Mouse (Mus musculus): ENCODE results near the gene Spata17.
"Not testable (repeated sequence)": the region's sequence is repeated elsewhere in the genome, so short reads cannot be mapped to it uniquely, and the experiment has no call there.

Spata17 gene

GRCm38 (mm10) chr1:187170361-187170760, 44.9 kb downstream of the Spata17 start:
- DNase-seq: no peak

GRCm38 (mm10) chr1:187169646-187170045, 45.6 kb downstream of the Spata17 start:
- DNase-seq: no peak

- no peak for DNase-seq
Observed at GRCm38 (mm10) chr1:187163571-187163970, 51.7 kb downstream of the Spata17 start.

DNA sequence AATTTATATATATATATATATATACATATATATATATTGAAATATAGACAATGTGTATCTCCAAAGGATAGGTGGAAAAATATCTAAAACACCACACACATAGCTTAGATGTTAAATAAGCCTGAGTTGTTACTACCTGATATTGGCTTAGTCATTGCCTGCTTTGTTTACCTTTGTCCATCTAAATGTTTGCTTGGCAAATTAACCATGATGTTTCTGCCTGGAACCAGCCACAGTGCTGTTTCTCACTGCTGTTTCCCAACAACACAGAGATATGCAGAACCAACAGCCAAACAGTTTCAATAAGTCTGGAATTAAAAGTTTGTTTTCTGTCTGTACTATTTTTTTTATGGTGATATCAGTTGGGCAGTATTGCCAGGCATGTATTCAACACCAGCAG, 59.6 kb downstream of the Spata17 start:
- no peak for DNase-seq

- no peak for DNase-seq
Observed at GRCm38 (mm10) chr1:187153681-187154080, 61.6 kb downstream of the Spata17 start.

GRCm38 (mm10) chr1:187152571-187152970, 62.7 kb downstream of the Spata17 start:
- DNase-seq: peak; percentile 42 to 59

DNA sequence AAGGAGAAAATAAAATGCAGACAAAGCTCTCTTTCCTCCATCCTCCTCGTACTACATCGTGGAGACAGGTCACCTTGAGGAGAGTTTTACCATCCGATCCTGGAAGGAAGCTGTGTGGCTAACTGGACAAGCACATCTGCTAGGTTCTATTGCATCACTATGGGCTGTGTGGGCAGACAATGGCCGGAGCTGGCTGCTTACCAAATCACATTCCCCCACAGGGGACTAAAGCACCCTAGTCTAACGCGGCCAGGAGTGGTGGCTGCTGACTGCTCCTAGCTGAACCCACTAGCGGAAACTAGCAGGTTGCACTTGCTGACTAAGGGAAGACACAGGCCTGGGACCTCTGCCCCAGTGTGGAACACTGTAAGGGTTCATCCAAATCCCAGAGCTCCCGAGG, 72.3 kb downstream of the Spata17 start:
- no peak for DNase-seq

DNA sequence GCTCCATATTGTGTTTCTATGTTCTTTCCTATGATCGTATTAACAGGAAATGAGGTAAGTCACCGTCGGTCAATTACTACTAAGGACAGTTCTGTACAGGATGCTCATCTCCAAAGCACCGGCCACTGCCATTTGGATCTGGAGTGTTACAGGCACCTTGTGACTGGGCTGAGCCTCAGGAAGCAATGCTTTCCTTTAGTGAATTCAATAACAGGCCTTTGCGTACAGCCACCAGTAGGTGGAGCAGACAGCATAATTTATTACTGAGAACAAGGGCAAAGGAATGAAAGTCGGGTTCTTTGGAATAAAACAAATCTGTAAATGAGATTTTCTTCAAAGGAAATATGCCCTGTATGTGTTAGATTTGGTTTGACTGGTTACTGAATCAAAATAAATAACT, 77.8 kb downstream of the Spata17 start:
- peak; percentile 81 to 84 for DNase-seq

- no peak for DNase-seq
Observed at GRCm38 (mm10) chr1:187135887-187136286, 79.4 kb downstream of the Spata17 start.

DNA sequence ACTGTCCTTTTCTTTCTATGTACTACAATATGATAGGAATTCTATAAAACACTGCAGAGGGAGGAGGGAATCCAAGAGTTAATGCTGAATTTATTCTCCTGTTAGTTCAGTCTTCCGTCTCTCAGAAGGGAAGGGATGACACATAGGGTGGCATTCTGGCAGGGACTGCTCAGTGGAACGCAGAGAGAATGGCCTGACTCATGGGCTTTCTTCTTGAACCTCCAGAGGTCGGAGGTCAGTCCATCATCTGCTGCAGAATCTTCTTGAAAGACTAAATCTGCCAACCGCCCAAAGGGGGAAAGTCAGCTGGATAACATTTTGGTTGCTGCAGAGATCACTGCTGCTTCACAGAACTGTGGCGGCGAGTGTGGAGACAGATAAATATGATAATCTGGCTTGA, 81.4 kb downstream of the Spata17 start:
- no peak for DNase-seq

- peak; percentile 27 to 51 for DNase-seq
Observed at GRCm38 (mm10) chr1:187132348-187132747, 82.9 kb downstream of the Spata17 start.

DNA sequence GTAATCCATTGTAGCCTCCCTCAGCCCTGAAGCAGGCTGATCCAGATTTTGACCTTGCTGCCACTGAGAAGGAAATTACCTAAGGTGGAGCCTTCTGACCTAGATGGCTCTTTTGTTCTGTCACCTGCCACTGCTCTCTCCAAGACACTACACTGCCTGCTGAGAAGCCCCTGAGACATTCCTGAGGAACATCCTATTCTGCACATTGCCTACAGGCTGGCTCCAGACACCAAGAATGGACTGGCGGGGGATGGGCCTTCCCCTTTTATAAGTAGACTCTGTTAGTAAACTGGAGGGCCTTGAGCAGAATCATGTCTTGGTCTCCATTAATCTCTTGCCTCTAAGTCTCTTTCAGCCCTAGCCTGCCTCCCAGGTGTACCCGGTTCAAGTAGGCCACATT, 87.7 kb downstream of the Spata17 start:
- DNase-seq: not testable (repeated sequence)

GRCm38 (mm10) chr1:187125733-187126132, 89.5 kb downstream of the Spata17 start:
- DNase-seq: no peak

DNA sequence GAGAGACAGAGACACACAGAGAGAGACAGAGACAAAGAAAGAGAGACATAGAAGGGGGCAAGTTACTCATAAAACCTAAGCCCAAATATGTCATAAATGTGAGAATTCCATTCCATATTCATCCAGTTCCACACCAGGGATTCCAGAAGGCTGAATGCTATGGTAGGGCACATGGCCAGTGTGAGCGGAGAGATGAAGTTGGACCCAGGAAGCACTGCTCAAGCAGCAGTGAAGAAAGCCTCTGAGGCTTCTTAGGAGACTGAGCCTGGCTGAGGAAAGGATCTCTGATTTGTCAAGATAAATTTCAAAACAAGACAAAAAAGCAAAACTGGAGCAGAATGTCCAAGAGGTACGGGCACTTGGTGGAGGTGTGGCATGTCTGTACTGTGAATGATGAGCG, 90.3 kb downstream of the Spata17 start:
- DNase-seq: peak; percentile 48 to 53

DNA sequence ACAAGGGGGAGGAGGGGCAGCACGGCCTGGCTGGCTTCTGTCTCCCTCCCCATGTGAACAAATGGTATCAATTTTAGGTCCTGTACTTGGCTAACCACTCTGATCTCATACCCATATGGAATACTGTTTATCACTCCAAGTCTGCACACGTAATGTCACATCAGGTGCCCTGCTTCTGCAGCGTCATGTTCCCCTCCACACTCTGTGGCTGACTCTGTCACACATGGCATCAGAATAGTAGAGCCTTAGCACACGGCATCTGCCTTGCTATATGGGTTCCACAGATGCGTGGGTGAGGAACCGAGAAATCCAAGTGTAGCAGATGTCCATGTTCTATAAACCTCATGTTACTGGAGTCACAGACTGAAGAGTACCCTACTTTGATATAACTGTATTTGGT, 96.0 kb downstream of the Spata17 start:
- DNase-seq: no peak

DNA sequence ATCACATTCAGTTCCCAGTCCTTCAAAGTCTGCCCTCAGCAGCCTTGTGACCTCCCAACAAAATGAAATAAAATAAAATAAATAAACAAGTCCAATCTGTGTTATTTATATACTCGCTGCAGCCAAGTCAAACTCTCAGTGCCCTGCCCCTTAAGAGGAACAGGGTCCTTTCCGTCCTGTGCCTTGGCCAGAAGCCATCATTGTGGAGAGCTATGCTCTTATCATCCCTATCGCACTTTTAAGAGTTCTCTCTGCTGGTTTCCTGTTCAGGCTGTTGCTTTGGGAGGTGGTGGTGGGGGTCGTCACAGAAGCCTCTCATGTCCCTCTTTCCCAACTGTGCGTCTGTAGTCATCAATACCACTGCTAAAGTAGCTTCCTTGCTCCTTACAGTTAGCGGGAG, 97.2 kb downstream of the Spata17 start:
- no peak for DNase-seq

GRCm38 (mm10) chr1:187113716-187114115, 101.5 kb downstream of the Spata17 start:
- DNase-seq: no peak

- DNase-seq: no peak
Observed at GRCm38 (mm10) chr1:187102130-187102529, 113.1 kb downstream of the Spata17 start.

DNA sequence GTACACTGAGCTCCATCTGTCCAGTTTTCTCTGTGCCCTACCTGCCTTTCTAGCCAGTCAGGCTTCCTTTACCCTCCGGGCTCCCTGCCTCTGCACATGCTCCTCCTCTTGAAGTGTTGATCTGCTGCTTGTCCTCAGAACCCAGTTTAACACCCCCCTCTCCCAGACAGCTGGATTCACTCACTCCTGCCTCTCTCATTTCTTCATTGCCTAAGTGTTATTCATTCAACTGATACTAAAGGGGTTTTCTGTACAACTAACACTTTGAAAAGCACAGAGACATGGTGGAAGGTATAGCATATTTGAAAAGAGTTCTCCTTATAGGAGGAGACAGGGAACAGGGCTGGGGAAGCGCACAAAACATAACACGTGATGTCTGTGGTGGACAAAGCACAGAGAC, 114.1 kb downstream of the Spata17 start:
- DNase-seq: no peak

DNA sequence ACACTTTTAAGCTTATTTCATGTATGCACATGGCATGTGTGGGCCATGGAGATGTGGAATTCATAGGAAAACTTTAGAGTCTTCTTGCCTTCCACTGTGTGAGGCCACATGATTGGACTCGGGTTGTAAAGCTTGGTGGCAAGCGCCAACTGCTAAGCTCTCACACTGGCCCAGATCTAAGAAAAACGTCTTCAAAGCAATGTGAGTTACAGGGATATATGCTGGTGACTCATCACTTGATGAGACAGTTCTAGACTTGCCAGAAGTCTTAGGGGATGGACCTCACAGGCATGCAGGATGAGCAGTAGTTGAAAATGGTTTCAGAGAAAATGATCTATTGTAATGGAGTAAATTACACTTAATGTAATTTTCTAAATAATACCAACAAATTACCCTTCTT, 114.6 kb downstream of the Spata17 start:
- DNase-seq: no peak

DNA sequence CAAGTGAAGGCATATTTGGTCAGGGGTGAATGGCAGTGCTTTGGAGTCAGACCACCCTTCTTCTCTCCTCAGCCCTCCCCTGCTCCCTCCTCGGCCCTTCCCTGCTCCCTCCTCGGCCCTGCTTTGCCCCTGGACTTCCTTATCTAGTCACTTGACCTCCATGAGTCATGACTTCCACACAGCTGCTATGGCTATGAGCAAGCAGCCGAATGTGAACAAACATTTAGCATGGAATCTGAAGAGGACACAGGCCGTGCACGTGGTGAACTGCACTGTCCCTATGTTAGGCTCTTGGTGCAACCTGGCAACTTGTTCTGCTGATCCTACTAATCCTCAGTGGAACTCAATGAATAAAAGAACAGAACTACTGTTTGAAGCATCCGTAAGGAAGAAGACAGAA, 117.0 kb downstream of the Spata17 start:
- DNase-seq: no peak

GRCm38 (mm10) chr1:187092546-187092945, 122.7 kb downstream of the Spata17 start:
- no peak for DNase-seq

- no peak for DNase-seq
Observed at GRCm38 (mm10) chr1:187088660-187089395, 126.4 kb downstream of the Spata17 start.

- DNase-seq: no peak
Observed at GRCm38 (mm10) chr1:187086027-187086426, 129.2 kb downstream of the Spata17 start.

DNA sequence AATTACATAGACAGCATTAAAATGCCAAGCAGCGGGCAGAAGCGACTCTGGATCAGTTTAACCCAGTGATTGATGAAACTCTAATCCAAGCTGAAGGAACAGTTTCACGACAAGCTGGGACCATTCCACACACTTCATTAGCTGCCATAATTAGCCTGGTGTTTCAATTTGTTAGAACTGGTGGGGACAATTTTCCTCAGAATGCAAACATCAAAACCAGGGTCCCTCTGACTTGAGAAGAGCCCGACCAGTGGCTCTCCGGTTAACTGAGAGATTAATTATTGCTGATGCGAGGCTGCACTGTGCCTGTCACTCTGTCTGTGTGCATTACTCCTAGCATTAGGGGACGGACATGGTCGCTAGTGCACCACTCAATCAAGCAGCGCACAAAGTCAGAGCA, 137.9 kb downstream of the Spata17 start:
- peak; percentile 52 to 56 for DNase-seq
